Mouse (Mus musculus) ovary, adult 10 weeks (tissue): ENCODE results near the gene Gm17349. TPM values are rescaled to one million over a fixed set of nuclear protein-coding genes. Genes with fewer than 3 reads are reported as not detected.

Source experiments
- polyA plus RNA-seq: library from polyadenylated mRNA; stranded (reverse); fragments of 350-450 nt; fragmentation: Illumina TruSeq; extraction: RNeasy Lipid Tissue Mini Kit (QIAGEN cat#74804); gene quantifications from one replicate; pipeline ENCODE4 v1.2.3, GENCODE M21; 2014

Gm17349 gene
- not detected for polyA plus RNA-seq

DNA sequence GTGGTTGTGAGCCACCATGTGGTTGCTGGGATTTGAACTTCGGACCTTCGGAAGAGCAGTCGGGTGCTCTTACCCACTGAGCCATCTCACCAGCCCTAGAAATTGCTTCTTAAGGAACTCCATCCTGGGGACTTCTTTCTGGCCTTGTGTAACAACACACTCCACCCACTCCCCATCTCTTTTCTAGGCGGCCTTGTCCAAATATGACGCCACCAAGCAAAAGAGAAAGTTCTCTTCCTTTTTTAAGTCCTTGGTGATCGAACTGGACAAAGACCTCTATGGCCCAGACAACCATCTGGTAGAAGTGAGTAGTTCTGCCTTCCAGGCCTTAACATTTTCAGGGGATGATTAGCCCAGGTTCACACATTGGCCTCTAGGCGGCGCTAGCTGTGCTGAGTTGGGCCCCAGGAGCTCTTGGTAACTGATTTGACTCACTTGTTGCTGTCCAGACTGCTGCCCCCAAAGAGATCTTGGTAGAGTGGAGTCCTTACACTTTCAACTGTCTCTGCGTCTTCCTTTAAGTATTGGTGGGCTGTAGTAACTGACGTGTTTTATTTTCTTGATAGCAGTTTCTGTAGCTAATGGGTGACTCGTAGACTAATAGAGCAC is at the start of gene Gm17349:
Gm17349 (minus strand) TSS at position 51 of the 609 bp plus-strand sequence.

DNA sequence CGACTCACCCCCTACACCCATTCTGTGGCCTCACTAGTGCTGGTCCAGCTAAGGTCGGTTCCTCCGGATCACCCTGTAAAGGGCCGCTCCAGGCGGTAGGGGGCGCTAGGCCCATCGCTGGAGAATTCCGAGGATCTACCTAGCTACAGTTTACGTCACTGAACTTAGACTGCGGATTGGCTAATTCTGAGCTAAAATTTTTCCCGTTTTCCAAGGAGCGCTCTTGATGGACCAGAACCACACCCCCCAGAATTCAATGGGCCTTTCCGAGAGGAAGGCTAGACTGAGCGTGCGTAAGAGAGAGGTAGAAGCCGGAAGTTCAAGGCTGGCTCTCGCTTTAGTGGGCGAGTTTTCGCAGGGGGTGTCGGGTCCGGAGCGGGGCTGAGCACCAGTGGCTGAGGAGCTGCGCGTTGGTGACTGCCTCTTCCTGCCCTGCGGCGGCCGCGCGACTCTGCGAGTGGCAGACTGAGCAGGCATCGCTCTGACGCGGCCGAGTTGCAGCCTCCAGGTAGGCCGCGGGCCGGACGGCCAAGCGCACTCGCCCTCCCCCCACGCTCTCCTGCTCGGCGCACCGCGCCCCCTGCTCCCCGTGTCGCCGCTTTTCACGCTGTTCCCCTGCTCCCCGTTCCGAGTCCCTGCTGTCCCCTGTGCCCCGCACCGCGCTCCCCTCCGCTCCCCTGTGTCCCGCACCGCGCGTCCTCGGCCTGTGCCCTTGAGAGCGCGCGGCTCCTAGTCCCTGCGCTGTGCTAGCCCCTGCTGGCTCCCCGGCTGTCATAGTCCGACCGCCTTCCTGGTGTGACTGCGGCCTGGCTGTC is 20.3 kb upstream of the Gm17349 start, which contains the start of gene Cox14:
Cox14 (plus strand) TSS at position 278 of the 815 bp plus-strand sequence.

DNA sequence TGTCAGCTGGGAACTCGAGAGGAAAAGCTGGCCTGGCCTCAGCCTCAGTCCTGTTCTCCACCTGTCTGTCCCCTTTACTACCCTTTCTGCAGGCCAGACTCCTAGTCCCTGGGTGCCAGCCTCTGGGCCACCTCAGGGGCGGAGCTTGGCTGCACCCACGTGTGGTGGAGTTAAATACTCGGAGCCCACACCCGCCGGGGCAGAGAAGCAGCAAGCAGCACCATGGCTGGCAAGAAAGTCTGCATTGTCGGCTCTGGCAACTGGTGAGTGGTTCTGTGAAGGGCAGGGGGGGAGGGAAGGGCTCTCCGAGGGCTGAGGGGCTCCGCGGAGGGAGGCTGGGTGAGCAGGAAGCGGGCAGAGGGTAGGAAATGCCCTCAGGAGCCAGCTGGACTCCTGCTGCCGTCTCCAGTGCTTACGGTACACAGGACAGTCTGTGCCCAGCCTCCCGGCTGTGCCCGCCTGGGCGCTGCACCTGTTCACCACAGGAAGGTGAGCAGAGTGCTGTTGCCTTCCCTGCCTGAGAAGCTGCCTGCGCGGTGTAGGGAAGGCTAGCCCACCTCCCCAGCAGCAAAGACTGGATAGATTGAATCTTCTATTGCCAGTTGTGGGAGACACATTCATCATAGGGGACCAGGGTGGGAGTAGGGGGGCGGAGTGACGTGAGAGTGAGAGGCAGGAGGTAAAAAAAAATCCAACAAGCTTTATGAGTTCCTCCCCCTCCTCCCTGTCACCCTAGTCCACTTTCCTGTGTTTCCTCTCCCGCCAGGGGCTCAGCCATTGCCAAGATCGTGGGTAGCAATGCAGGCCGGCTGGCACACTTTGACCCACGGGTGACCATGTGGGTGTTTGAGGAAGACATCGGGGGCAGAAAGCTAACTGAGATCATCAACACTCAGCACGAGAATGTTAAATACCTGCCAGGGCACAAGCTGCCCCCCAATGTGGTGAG is 12.4 kb upstream of the Gm17349 start, which contains the start of gene Gpd1:
Gpd1 (plus strand) TSS at position 130 of the 949 bp plus-strand sequence.

DNA sequence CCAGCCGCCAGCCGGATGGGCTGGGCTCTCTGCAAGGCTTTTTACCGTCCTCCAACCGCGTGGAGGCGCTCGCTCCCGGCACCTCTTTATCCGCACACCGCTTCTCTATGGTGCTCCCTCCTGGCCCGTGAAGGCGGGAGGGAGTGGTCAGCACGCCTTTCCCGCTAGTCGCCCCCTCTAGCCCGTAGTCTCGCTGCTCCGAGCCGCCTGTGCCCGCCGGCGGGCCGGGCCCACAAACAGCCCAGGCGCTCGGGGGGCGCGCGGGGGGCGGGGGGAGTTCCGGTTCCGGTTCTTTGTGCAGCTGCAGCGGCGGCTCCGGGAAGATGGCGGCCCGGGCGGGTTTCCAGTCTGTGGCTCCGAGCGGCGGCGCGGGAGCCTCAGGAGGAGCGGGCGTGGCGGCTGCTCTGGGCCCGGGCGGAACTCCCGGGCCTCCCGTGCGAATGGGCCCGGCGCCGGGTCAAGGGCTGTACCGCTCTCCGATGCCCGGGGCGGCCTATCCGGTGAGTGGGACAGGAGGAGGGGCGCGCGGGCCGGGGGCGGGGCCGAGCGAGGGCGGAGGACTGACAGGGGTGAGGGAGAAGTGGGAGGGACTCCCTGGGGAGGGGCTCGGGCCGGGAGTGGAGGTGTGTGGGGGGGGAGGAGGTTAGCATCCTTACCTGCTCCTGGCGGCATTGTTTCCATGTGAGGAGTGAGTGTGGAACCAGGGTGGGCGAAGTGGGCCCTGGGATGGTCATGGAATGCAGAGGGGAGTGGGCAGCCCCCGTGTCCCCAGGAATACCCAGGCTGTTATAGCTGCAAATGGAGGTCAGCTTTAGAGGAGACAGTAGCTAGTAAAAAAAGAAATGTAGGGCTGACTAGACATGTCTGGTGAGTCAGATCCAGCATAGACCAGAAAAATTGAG is 3.0 kb downstream of the Gm17349 start, which contains the start of gene Smarcd1:
Smarcd1 (plus strand) TSS at position 131 of the 902 bp plus-strand sequence.

DNA sequence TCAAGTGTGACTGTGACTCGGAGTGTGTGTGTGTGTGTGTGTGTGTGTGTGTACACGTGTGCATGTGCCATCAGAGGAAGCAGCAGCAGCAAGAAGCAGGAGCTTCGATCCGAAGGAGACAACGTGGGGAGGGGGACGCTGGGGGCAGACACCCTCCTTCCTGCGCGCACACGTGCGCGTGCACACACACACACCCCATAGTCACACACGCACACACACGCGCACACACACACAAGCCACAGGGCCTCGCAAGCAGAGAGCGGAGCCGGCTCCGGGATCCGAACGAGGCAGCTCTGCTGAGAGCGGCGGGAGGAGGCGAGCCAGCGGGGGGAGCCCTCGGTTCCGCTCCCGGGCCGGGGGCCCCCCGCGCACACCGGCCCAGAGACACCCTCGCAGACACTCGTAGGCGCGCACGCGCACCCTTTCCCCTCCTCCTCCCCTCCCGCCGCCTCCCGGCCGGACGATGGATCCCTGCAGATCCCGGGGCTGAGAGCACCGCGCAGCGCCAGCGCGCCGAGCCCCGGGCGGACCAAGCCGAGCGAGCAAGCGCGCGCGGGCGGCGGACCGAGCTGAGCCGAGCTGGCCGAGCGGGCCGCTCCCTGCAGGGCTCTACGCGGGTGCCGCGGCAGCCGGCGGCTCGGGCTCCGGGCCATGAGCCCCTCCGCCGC is 35.0 kb downstream of the Gm17349 start, which contains the start of gene Asic1:
Asic1 (plus strand) TSS at position 215 of the 668 bp plus-strand sequence.

Other genes with a start within 250 kb of the Gm17349 start
- not detected for gene Nckap5l, start 247.7 kb downstream of the Gm17349 start, polyA plus RNA-seq
- gene Bcdin3d, start 230.8 kb downstream of the Gm17349 start, polyA plus RNA-seq, result 1.1 TPM
- gene Faim2, start 177.3 kb downstream of the Gm17349 start, polyA plus RNA-seq, result not detected
- not detected for gene Aqp2, start 126.4 kb downstream of the Gm17349 start, polyA plus RNA-seq
- not detected for gene Aqp5, start 114.7 kb downstream of the Gm17349 start, polyA plus RNA-seq
- gene Aqp6, start 104.1 kb downstream of the Gm17349 start, polyA plus RNA-seq, result not detected
- gene Racgap1, start 53.8 kb downstream of the Gm17349 start, polyA plus RNA-seq, result 38.7 TPM
- not detected for gene Asic1, start 35.1 kb downstream of the Gm17349 start, polyA plus RNA-seq
- gene Smarcd1, start 3.4 kb downstream of the Gm17349 start, polyA plus RNA-seq, result 15.0 TPM
- 0.40 TPM for gene Gpd1, start 12.0 kb upstream of the Gm17349 start, polyA plus RNA-seq
- 17.2 TPM for gene Cox14, start 20.1 kb upstream of the Gm17349 start, polyA plus RNA-seq
- 110 TPM for gene Cers5, start 67.4 kb upstream of the Gm17349 start, polyA plus RNA-seq
- gene Lima1, start 170.0 kb upstream of the Gm17349 start, polyA plus RNA-seq, result 38.1 TPM